Mouse (Mus musculus) 3134 (cell line): ENCODE measurements around the gene Prph.

Source experiments
- DNase-seq: peaks from one replicate; pipeline ENCODE4 v3.0.0-alpha.2; 2011; ENCODE audit warnings: low spot score; ENCODE audit not compliant: insufficient read length; ENCODE audit errors: extremely low read depth

Prph gene

DNA sequence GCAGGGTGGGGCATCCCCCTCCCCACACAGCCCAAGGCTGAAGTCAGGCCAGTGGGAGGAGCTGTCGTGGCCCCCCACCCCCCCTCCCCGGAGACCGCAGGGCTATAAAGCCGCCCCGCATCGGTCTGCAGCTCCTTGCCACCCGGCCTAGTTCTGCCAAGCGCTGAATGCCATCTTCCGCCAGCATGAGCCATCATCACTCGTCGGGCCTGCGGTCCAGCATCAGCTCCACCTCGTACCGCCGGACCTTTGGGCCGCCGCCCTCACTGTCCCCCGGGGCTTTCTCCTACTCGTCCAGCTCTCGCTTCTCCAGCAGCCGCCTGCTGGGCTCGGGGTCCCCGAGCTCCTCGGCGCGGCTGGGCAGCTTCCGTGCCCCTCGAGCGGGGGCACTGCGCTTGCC is at the start of gene Prph:
Gene Prph (plus strand): TSS at position 135 of the 400 bp plus-strand sequence.
- no peak for DNase-seq

- no peak for DNase-seq
Measured at GRCm38 (mm10) chr15:99008801-99009241, 46.2 kb upstream of the Prph start.

- DNase-seq: peak; percentile 67
Measured at GRCm38 (mm10) chr15:99010896-99011295, 44.1 kb upstream of the Prph start.

GRCm38 (mm10) chr15:99011946-99012345 is 43.0 kb upstream of the Prph start:
- no peak for DNase-seq

DNA sequence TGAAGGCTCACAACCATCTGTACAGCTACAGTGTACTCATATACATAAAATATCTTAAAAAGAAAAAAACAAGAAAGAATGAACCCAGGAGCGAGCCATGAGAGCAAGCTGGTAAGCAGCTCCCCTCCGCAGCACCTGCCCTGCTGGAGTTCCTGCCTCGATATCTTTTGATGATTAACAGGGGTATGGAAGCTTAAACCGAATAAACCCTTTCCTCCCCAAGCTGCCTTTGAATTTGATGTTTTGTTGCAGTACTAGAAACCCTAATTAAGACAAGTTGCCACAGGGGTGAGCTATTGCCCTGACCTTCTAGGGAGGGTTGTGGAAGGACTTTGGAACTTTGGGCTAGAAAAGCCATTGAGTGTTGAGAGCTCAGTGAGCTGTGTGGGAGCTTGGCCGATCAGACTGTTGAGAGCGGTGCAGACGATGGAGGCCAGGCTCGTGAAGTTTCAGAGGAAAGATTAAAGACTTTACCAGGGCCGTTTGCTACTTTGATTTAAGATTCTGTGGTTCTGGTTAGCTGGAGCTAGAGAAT is 40.4 kb upstream of the Prph start:
- no peak for DNase-seq

- no peak for DNase-seq
Measured at GRCm38 (mm10) chr15:99017355-99017761, 37.6 kb upstream of the Prph start.

- DNase-seq: no peak
Measured at GRCm38 (mm10) chr15:99017986-99018385, 37.0 kb upstream of the Prph start.

DNA sequence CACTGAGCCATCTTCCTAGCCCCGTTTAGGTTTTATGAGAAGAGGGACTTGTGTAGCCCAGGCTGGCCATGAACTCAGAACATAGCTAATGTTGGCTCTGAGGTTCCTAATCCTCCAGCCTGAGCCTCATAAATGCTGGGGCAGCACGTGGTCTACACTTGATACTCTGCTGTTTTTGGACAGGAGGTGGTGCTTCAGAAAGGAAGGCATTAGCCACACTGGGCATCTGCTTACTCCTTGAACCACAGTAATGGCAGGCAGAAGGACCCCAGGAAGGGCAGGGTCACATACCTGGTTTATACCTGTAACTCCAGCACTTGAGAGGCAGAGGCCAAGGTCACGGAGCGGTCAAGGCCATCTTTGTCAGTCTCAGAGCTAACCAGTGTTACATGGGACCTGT is 36.3 kb upstream of the Prph start:
- DNase-seq: no peak

GRCm38 (mm10) chr15:99019436-99019835 is 35.5 kb upstream of the Prph start:
- DNase-seq: no peak

DNA sequence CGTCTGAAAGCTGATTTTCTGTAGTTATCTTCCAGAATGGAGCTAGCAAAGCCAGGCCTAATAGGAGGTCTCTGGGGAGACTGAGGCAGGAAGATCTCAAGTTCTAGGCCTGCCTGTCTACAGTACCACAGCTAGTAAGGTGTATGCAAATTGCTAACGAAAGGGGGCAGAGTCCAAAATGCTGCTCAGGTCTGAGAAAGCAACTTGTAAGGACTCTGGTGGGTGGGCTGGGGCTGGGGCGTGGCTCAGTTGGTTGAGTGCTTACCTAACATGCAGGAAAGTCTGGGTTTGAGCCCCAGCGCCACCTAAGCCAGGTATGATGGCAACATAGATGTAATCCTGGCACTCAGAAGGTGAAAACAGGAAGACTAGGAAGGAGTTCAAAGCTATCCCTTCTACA is 34.8 kb upstream of the Prph start:
- no peak for DNase-seq

DNA sequence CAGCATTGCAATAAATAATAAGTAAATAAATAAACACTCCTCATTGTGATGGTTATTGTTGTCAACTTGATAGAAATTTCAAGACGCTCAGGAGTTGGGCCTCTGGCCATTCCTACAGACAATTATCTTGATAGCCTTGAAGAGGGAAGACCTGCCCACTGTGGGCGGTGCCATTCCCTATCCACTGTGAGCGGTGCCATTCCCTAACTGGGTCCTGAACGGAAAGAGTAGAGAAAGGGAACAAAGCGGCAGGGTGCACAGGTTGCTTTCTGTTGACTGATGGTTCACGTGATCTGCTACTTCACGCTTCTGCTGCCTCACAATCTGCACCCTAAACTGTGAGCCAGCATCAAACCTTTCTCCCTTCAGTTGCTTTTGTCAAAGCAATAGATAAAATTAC is 33.7 kb upstream of the Prph start:
- DNase-seq: no peak

DNA sequence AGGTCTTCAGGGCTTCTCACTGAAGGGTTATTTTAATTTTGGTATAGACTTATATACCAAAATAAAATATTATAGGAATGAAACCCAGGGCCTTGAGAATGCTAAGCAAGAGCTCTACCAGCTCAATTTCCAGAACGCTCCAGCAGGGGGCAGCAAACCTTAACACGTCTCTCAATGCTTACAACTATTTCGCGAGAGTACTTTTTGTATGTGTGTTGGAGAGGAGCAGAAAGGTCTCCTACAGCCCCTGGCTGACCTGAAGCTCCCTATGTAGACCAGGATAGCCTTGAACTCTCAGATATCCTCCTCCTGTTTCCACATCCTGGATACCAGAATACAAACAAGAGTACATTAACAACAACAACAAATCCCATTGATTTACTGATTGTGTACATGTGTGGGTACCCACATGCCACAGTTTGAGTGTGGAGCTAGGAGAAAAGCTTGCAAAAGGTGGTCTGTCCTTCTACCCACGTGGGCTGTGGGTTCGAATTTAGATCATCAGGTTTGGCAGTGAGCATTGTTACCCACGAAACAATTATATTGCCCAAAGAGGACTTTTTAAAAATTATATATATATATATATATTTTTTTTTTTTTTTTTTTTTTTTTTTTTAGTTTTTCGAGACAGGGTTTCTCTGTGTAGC is 30.2 kb upstream of the Prph start:
- no peak for DNase-seq

- no peak for DNase-seq
Measured at GRCm38 (mm10) chr15:99025414-99025813, 29.6 kb upstream of the Prph start.

- DNase-seq: no peak
Measured at GRCm38 (mm10) chr15:99026259-99026658, 28.7 kb upstream of the Prph start.

- no peak for DNase-seq
Measured at GRCm38 (mm10) chr15:99027116-99027515, 27.9 kb upstream of the Prph start.

DNA sequence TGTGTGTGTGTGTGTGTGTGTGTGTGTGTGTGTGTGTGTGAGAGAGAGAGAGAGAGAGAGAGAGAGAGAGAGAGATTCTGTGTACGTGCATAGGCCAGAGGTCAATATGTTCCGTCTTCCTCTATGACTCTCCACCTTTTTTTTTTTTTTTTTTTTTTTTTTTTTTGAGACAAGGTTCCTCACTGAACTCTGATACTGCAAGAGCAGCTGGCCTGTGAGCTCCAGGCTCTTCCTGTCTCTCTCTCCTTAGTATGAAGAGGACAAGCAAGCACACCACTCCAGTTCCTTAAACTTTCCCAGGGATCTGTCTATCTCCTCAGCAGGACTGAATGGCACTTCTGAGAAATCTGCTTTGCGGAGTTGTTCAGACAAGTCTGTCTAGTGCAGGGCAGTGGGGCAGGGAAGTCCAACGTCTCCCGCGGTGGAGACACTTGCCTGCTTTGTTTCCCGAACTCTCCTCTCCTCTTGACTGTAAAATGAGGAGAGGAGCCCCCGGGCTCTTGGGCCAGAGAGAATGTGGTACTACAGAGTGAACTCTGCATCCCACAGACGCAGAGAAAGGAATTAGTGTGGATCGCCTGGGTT is 26.0 kb upstream of the Prph start:
- DNase-seq: peak; percentile 41

DNA sequence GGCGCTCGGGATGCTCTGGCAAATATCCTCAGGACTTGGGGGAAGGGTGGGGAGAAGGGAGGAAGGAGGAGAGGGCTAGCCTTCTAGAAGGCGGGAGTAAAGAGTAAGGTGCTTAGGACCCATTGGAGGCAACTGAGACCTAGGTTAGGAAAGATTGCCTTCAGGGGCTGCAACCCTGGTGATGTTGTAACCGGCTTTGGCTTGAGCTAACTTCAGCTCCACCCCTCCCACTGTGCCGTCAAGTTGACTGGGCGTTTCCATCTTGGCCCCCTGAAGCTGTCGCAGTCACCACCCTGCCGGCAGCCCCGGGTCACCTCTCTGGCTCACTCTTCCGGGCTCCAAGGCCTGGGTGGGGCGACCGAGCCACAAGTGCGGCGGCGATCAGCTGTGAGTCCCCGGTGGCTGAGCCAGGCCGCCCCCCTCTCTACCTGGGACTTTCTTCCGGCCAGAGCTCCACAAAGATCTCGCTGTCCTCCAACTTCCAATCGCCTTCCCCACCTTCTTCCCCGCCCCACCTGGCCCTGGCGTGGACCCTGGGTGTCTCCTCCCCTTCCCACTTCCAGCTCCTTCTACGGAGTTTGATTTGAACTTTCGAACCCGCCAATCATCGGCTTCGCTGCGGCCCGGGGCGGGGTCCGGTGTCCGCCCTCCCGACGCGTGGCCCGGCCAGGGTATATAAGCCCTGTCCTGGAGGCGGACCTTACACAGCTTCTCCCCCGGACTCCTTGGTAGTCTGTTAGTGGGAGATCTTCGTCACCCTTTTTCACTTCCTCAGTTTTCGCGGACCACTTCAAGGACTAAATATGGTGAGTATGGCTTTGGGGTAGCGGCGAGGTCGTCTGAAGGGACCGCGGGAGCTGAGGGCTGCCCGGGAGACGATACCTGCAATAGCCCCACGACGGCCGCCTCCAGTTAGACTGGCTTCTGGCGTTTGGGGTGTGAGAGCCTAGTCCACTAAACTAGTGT is 25.1 kb upstream of the Prph start, which contains the start of gene Tuba1c:
Gene Tuba1c (plus strand): TSS at position 273 of the 966 bp plus-strand sequence.
- DNase-seq: peak; percentile 99

GRCm38 (mm10) chr15:99030585-99031387 is 24.2 kb upstream of the Prph start:
- peak; percentile 85 for DNase-seq

- DNase-seq: no peak
Measured at GRCm38 (mm10) chr15:99031388-99031675, 23.6 kb upstream of the Prph start.

- DNase-seq: no peak
Measured at GRCm38 (mm10) chr15:99032041-99032725, 22.8 kb upstream of the Prph start.
